Mouse (Mus musculus) heart, postnatal 0 days (tissue): ENCODE results near the gene Adarb2. TPM values are rescaled to one million over a fixed set of nuclear protein-coding genes. Genes with fewer than 3 reads are reported as not detected.

Source experiments
- ATAC-seq: fragments of 200-750 bp; cut with Nextera tagmentation; 2 replicates; pipeline ENCODE4 v1.8.0; 2017; ENCODE audit warnings: low read depth, moderate number of reproducible peaks, moderate library complexity; ENCODE audit not compliant: insufficient read depth
- DNase-seq: peaks from one replicate; pipeline ENCODE4 v3.0.0-alpha.2; 2016; ENCODE audit warnings: low spot score
- H3K27ac ChIP-seq: fragments of 300-500 bp; sonication (generic); 2 replicates; pipeline ENCODE4 v1.5.1; 2014; ENCODE audit warnings: low read depth, mild to moderate bottlenecking
- H3K27me3 ChIP-seq: fragments of 300-500 bp; sonication (generic); 2 replicates; pipeline ENCODE4 v1.6.1; 2014; ENCODE audit warnings: low read length, mixed read lengths; ENCODE audit not compliant: control insufficient read depth, insufficient read depth
- H3K36me3 ChIP-seq: fragments of 300-500 bp; sonication (generic); replicated peaks from 2 replicates; pipeline ENCODE4 v1.6.1; 2014; ENCODE audit warnings: low read length, mixed read lengths; ENCODE audit not compliant: control insufficient read depth, insufficient read depth
- H3K4me1 ChIP-seq: fragments of 300-500 bp; sonication (generic); 2 replicates; pipeline ENCODE4 v1.6.1; 2014; ENCODE audit warnings: antibody characterized with exemption; ENCODE audit not compliant: control insufficient read depth, insufficient read depth
- H3K4me2 ChIP-seq: fragments of 300-500 bp; sonication (generic); 2 replicates; pipeline ENCODE4 v1.6.1; 2014; ENCODE audit warnings: low read depth, mild to moderate bottlenecking, low read length, moderate library complexity
- H3K4me3 ChIP-seq: fragments of 300-500 bp; sonication (generic); 2 replicates; pipeline ENCODE4 v1.5.1; 2014; ENCODE audit warnings: low read depth, low read length
- H3K9ac ChIP-seq: fragments of 300-500 bp; sonication (generic); replicated peaks from 2 replicates; pipeline ENCODE4 v1.6.1; 2014; ENCODE audit warnings: low read depth, low read length, mixed read lengths
- H3K9me3 ChIP-seq: fragments of 300-500 bp; sonication (generic); replicated peaks from 2 replicates; pipeline ENCODE4 v1.6.1; 2016; ENCODE audit warnings: low read length; ENCODE audit not compliant: control insufficient read depth
- CTCF ChIP-seq: IDR thresholded peaks from 2 replicates; pipeline ENCODE4 v1.5.1; 2016; ENCODE audit warnings: antibody characterized with exemption, control low read depth, low read depth
- EP300 ChIP-seq: IDR thresholded peaks from 2 replicates; pipeline ENCODE4 v1.6.1; 2016; ENCODE audit warnings: antibody characterized with exemption, low read depth
- WGBS: fragments of 180-500 bp; shearing (Covaris S2); extraction: QIAGEN DNeasy Blood & Tissue Kit; methylation state at CpG from one replicate; pipeline ENCODE4 v1.1.7; 2014; 5-methylcytosine and 5-hydroxymethylcytosine counted together
- polyA plus RNA-seq: library from polyadenylated mRNA; unstranded; fragments of >200 nt; fragmentation: Nextera tagmentation; extraction: Ambion mirVana; gene quantifications from 2 replicates; pipeline ENCODE4 v1.2.1, GENCODE M21; 2015
- total RNA-seq: library from RNA; depleted of rRNA; stranded (reverse); fragments of >200 nt; gene quantifications from 2 replicates; pipeline ENCODE4 v1.2.3, GENCODE M21; 2014; ENCODE audit warnings: low replicate concordance

Adarb2 gene
- total and polyA plus RNA-seq, 2 experiments from 2014 or later = not detected

DNA sequence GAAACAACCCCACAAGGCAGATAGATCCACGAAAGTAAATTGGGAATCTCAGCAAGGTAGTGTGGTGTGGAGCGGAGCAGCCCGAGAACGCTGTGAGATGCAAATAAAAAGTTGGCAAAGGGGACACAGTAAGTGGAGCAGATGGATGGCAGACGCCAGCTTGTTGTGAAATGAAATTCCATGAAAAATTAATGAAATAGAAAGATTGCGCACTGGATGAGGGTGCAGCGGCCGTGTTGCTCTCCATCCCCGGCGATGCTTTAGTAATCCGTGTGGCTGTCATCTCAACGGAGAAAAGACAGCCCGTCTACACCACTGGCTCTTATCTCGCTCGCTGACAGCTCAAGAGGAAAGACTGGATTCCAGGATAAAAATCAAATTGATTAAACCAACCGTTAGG, 4.7 kb downstream of the Adarb2 start:
- H3K27ac ChIP-seq = no peak overlapping the region
- H3K4me2 ChIP-seq = no peak overlapping the region
- 37% methylated on average over 16 of the region's 16 CpGs for WGBS
- no peak for TF ChIP-seq CTCF
- TF ChIP-seq EP300 = no peak
- no peaks in the 10 kb centered on the region for H3K36me3 ChIP-seq
- H3K4me3 ChIP-seq = no peak overlapping the region
- H3K9ac ChIP-seq = no peak overlapping the region
- peaks cover 22% of the 10 kb centered on the region for H3K27me3 ChIP-seq
- no peaks in the 10 kb centered on the region for H3K4me1 ChIP-seq
- ATAC-seq = no peak
- no peak for DNase-seq
- no peaks in the 10 kb centered on the region for H3K9me3 ChIP-seq

DNA sequence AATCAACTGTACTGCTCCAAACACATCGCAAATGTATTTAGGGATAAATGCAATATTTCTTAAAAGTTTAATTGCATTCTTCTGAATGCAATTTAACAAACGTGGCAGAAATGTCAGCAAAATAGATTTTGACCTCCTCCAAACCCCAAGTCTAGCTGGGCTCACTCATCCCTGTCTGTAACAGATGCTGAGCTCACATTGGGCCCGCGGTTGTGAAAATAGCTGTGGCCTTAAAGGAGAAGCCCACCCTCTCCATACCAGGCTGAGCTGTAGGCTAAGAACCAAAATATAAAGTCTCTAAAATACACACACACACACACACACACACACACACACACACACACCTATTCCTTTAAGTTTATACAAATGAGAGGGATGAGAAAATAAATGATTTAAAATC, 8.1 kb downstream of the Adarb2 start:
- Histone ChIP-seq H3K4me1 (no peaks in the 10 kb centered on the region), H3K36me3 (no peaks in the 10 kb centered on the region), H3K9ac (no peak overlapping the region), H3K4me3 (no peak overlapping the region), H3K27ac (no peak overlapping the region), H3K9me3 (no peaks in the 10 kb centered on the region), H3K27me3 (peaks cover 4% of the 10 kb centered on the region; the same call in 1 of the 2 replicates), H3K4me2 (no peak overlapping the region)
- no peak for ATAC-seq
- TF ChIP-seq EP300 = no peak
- no peak for DNase-seq
- WGBS = 66% methylated on average over 4 of the region's 4 CpGs

DNA sequence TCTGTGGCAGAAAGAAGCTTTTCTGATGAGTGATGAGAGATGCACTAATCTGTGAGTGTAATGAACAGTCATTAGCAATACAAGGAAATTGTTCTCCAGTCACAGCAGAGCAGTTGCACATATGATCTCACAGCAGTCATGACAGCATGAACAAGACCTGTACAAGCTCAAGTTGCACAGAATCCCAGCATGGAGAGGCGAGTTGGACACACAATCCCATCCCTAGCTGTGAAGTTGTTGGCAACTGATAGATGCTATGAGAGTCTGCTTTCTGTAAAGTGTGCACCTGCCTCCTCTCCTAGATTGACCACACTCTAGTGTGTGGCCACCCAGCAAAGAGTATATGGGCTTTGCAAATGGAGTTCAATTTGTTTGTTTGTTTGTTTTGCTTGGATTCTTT, 36.2 kb downstream of the Adarb2 start:
- DNase-seq (no peak), ATAC-seq (no peak)
- TF ChIP-seq EP300 (no peak), CTCF (no peak)
- H3K27me3 ChIP-seq = no peaks in the 10 kb centered on the region
- H3K4me1 ChIP-seq = no peaks in the 10 kb centered on the region
- no peak overlapping the region for H3K4me2 ChIP-seq
- H3K36me3 ChIP-seq = no peaks in the 10 kb centered on the region
- H3K9ac ChIP-seq = no peak overlapping the region
- no peak overlapping the region for H3K4me3 ChIP-seq
- WGBS = 33% methylated on average over 1 of the region's 1 CpGs
- no peak overlapping the region for H3K27ac ChIP-seq
- no peaks in the 10 kb centered on the region for H3K9me3 ChIP-seq

DNA sequence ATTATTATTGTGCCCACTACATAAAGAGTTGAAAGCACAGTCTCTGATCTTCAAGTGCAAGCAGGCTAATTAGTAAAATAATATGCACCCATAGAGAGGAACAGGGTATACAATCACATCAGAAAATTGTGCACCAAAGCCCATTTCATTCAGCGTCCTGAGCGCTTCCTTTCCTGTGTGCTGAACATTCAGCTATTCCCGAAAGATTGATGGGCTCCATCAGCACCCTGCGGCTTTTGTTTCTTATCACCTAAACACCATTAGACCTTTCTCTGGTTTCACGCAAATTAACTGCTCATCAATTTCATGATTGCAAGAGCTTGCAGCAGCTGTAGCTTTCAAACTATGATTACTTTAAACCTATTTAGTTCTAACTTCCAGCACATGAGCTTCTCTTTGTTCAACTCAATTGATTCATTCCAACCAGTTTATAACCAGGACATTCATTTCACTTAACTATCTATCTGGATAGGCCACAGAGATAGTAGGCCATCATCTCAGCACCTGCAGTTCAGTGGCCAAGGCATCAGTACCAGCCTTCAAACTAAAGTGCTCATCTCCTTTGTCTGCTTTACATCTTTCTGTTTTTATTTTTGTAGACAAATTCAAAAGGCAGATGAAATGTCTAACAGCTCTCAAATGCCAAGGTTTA, 45.5 kb downstream of the Adarb2 start:
- Histone ChIP-seq H3K4me1 (no peaks in the 10 kb centered on the region), H3K4me2 (no peak overlapping the region), H3K27ac (no peak overlapping the region), H3K9ac (no peak overlapping the region), H3K4me3 (no peak overlapping the region), H3K9me3 (no peaks in the 10 kb centered on the region), H3K27me3 (no peaks in the 10 kb centered on the region), H3K36me3 (no peaks in the 10 kb centered on the region)
- ATAC-seq (no peak), DNase-seq (no peak)
- TF ChIP-seq EP300 (no peak), CTCF (no peak)
- 56% methylated on average over 5 of the region's 5 CpGs for WGBS

DNA sequence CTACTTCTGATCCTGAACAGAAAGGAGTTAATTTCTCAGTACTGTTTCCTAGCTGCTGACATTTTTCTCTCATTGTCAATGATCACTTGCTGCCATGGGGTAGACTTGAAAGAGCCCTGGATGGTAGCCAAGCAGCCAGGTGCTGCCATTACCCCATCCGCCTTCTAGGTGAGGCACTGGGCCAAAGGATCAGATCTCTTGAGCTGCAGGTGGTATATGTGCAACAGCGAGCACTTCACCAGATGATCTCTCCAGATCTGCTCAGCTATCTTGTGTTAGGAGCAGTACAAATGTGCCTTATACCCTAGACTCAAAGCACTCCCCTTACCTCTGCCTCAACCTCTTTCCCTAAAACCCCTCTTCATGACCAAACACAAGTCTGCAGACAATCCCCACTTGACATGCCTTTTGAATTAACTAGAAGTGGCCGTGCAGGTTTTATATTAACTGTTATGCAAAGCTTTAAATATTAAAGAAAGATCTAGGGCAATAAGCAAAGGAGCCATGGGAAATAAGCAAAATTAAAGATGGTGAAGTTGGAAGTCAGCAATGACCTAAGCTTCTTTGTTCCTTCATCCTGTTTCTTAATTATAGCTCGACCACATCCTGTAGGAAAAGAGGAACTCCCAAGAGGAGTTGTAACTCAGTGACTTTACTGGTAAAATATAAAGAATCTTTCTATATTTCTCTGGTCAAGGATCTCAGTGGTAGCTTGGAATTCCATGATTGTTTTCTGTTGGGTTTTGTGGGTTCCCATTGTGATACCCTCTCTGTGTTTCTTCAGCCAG, 69.7 kb downstream of the Adarb2 start:
- Histone ChIP-seq H3K4me2 (no peak overlapping the region), H3K9me3 (no peaks in the 10 kb centered on the region), H3K9ac (no peak overlapping the region), H3K36me3 (no peaks in the 10 kb centered on the region), H3K4me1 (no peaks in the 10 kb centered on the region), H3K27me3 (no peaks in the 10 kb centered on the region), H3K4me3 (no peak overlapping the region), H3K27ac (no peak overlapping the region)
- ATAC-seq (no peak), DNase-seq (no peak)
- 50% methylated on average over 4 of the region's 4 CpGs for WGBS
- TF ChIP-seq CTCF (no peak), EP300 (no peak)
